Mouse (Mus musculus) midbrain, embryonic 16.5 days (tissue): ENCODE data around the gene Slc35e2. TPM values are rescaled to one million over a fixed set of nuclear protein-coding genes. Genes with fewer than 3 reads are reported as not detected.

Experiments used
- ATAC-seq: fragments of 200-750 bp; cut with Nextera tagmentation; 2 replicates; pipeline ENCODE4 v1.8.0; 2017; ENCODE audit warnings: moderate TSS enrichment
- H3K27ac ChIP-seq: fragments of 300-500 bp; sonication (generic); 2 replicates; pipeline ENCODE4 v1.5.1; 2014; ENCODE audit warnings: mild to moderate bottlenecking, low read length, mixed read lengths
- H3K27me3 ChIP-seq: fragments of 300-500 bp; sonication (generic); 2 replicates; pipeline ENCODE4 v1.6.1; 2014; ENCODE audit warnings: low read depth, low read length, mixed read lengths; ENCODE audit not compliant: control insufficient read depth, insufficient read depth
- H3K36me3 ChIP-seq: fragments of 300-500 bp; sonication (generic); 2 replicates; pipeline ENCODE4 v1.6.1; 2014; ENCODE audit warnings: mild to moderate bottlenecking, low read length, moderate library complexity, mixed read lengths; ENCODE audit not compliant: control insufficient read depth, insufficient read depth
- H3K4me1 ChIP-seq: fragments of 300-500 bp; sonication (generic); 2 replicates; pipeline ENCODE4 v1.6.1; 2014; ENCODE audit warnings: mild to moderate bottlenecking, low read length, mixed read lengths; ENCODE audit not compliant: control insufficient read depth, insufficient read depth
- H3K4me2 ChIP-seq: fragments of 300-500 bp; sonication (generic); 2 replicates; pipeline ENCODE4 v1.6.1; 2014; ENCODE audit warnings: mild to moderate bottlenecking, low read length, mixed read lengths
- H3K4me3 ChIP-seq: fragments of 300-500 bp; sonication (generic); 2 replicates; pipeline ENCODE4 v1.5.1; 2014; ENCODE audit warnings: low read depth, mild to moderate bottlenecking, low read length, moderate library complexity, mixed read lengths
- H3K9ac ChIP-seq: fragments of 300-500 bp; sonication (generic); 2 replicates; pipeline ENCODE4 v1.6.1; 2014; ENCODE audit warnings: low read depth, low read length, mixed read lengths
- H3K9me3 ChIP-seq: fragments of 300-500 bp; sonication (generic); replicated peaks from 2 replicates; pipeline ENCODE4 v1.6.1; 2014; ENCODE audit warnings: mild to moderate bottlenecking, low read length, mixed read lengths; ENCODE audit not compliant: control insufficient read depth, poor library complexity, severe bottlenecking
- WGBS: fragments of 180-500 bp; shearing (Covaris S2); extraction: QIAGEN DNeasy Blood & Tissue Kit; methylation state at CpG from one replicate; pipeline ENCODE4 v1.1.7; 2014; 5-methylcytosine and 5-hydroxymethylcytosine counted together
- polyA plus RNA-seq: library from polyadenylated mRNA; unstranded; fragments of >200 nt; fragmentation: Nextera tagmentation; extraction: Ambion mirVana; gene quantifications from 2 replicates; pipeline ENCODE4 v1.2.1, GENCODE M21; 2015

The Slc35e2 gene
- polyA plus RNA-seq: 14.7 and 15.5 TPM in 2 replicates

GRCm38 (mm10) chr4:155601091-155601996, at the start of gene Slc35e2:
TSS of gene Slc35e2 (plus strand) at chr4:155601416.
- Histone ChIP-seq H3K4me3 (peak within 1 kb of the TSS; percentile 98), H3K9me3 (no peaks in the 10 kb centered on the region), H3K36me3 (no peaks in the 10 kb centered on the region; the same call in 1 of the 2 replicates), H3K9ac (peak within 1 kb of the TSS; percentile 99), H3K27ac (peak within 1 kb of the TSS; percentile 100), H3K4me1 (peaks cover 14% of the 10 kb centered on the region), H3K4me2 (peak within 1 kb of the TSS; percentile 90), H3K27me3 (no peaks in the 10 kb centered on the region)
- WGBS: under 1% methylated on average over 54 of the region's 65 CpGs
- peak; percentile 96 for ATAC-seq

DNA sequence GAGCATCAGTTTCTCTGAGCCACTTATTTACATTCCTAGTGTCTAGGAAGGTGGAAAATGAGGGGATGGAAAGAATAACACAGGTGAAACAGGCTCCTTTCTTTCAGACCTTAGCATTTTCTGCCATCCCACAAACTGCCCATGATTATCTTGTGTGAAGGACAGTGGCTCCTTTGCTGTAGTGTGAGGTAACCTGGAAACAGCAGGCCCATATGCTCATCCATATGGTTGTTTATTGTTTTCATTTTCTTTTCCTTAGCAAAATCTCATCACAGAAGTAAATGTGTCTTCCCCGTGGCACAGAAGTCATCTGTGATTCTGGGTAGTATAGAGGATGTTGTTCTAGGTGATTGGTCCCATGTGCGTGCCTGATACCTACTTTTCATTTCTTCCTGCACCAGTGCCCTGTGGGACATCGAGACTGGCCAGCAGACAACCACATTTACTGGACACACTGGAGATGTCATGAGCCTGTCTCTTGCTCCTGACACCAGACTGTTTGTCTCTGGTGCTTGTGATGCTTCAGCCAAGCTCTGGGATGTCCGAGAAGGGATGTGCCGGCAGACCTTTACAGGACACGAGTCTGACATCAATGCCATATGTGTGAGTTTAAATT, 48.2 kb upstream of the Slc35e2 start:
- Histone ChIP-seq H3K4me1 (no peaks in the 10 kb centered on the region), H3K36me3 (peaks cover 36% of the 10 kb centered on the region), H3K4me2 (no peak overlapping the region), H3K9me3 (no peaks in the 10 kb centered on the region), H3K4me3 (no peak overlapping the region), H3K27ac (no peak overlapping the region), H3K9ac (no peak overlapping the region), H3K27me3 (no peaks in the 10 kb centered on the region)
- 93% methylated on average over 6 of the region's 6 CpGs for WGBS
- no peak for ATAC-seq

DNA sequence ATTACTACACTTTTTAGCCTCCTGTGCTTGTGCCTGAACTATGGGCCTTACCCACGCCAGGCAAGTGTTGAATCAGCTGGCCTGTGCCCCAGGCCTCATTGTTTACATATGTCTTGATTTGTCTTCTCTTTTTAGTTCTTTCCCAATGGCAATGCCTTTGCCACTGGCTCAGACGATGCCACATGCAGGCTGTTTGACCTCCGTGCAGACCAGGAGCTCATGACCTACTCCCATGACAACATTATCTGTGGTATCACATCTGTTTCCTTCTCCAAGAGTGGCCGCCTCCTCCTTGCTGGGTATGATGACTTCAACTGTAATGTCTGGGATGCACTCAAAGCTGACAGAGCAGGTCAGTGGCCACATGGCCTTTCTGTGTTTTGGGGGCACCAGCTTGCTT, 46.3 kb upstream of the Slc35e2 start:
- 92% methylated on average over 4 of the region's 4 CpGs for WGBS
- H3K36me3 ChIP-seq: peaks cover 39% of the 10 kb centered on the region
- H3K4me2 ChIP-seq: no peak overlapping the region
- no peaks in the 10 kb centered on the region for H3K4me1 ChIP-seq
- H3K27me3 ChIP-seq: no peaks in the 10 kb centered on the region
- no peak overlapping the region for H3K4me3 ChIP-seq
- no peak overlapping the region for H3K27ac ChIP-seq
- ATAC-seq: no peak
- H3K9ac ChIP-seq: no peak overlapping the region
- H3K9me3 ChIP-seq: no peaks in the 10 kb centered on the region

DNA sequence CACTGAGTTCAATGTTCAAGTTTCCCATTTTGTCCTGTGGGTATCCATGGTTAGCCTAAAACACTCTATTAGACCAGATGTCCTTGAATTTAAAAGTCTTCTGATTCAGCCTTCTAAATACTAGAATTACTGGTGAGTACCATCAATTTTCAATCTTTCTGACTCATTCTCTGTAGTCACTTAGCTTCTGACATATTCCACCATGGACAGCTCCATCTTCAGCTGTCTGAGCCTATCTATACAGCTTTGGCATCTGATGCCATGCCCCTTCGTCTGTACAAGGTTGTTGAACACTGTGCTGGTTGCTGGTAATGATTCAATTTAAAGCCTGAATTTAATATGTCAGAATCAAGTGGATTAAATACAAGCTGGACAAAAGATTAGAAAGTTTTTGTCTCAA, 45.8 kb upstream of the Slc35e2 start:
- no peaks in the 10 kb centered on the region for H3K27me3 ChIP-seq
- no peaks in the 10 kb centered on the region for H3K9me3 ChIP-seq
- no peak overlapping the region for H3K9ac ChIP-seq
- no peaks in the 10 kb centered on the region for H3K4me1 ChIP-seq
- 75% methylated on average over 1 of the region's 1 CpGs for WGBS
- no peak for ATAC-seq
- H3K36me3 ChIP-seq: peaks cover 43% of the 10 kb centered on the region
- no peak overlapping the region for H3K4me3 ChIP-seq
- no peak overlapping the region for H3K27ac ChIP-seq
- H3K4me2 ChIP-seq: no peak overlapping the region

DNA sequence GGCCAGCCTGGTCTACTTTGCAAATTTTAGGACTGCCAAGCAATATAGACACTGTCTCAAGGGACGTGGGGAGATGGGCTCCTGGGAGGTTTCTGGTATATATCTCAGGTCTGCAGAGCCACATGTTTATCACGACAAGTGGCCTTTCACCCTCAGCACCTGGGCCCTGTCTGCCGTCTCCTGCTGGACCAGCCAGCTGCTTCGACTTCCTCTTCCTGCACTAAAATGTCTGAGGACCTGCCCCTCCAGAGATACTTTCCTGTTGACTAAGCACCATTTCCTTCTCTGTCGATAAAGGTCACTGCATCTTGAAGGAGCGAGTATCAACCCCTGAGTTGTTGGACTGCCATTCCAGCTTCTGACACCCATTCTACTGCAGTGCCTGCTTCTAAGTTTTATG, 41.8 kb upstream of the Slc35e2 start:
- no peaks in the 10 kb centered on the region for H3K27me3 ChIP-seq
- H3K36me3 ChIP-seq: peaks cover 26% of the 10 kb centered on the region
- H3K4me3 ChIP-seq: no peak overlapping the region
- no peak overlapping the region for H3K9ac ChIP-seq
- H3K4me2 ChIP-seq: no peak overlapping the region
- ATAC-seq: no peak
- H3K27ac ChIP-seq: no peak overlapping the region
- WGBS: 89% methylated on average over 6 of the region's 6 CpGs
- peaks cover 2% of the 10 kb centered on the region for H3K4me1 ChIP-seq
- H3K9me3 ChIP-seq: no peaks in the 10 kb centered on the region

DNA sequence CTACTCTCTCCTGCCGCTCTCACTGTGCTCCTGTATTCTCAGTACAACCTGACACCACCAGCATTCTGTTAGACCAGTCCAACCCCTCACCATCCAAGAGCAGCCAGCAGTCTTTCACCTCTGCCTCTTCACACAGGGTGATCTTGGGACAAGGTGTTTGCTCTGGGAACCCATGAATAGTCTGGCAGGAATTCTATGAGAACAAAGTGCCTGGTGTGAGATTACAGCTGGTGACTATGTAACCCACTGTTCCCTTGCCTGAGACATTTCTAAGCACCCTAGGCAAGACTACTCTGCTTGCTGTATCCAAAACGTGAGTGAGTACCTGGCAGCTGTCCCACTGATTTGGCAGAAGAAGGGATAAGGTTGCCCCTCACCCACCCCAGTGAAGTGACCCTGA, 40.3 kb upstream of the Slc35e2 start:
- WGBS: 63% methylated on average over 2 of the region's 2 CpGs
- Histone ChIP-seq H3K4me2 (no peak overlapping the region), H3K27ac (no peak overlapping the region), H3K9ac (no peak overlapping the region), H3K4me3 (no peak overlapping the region), H3K4me1 (peaks cover 14% of the 10 kb centered on the region), H3K27me3 (no peaks in the 10 kb centered on the region), H3K9me3 (no peaks in the 10 kb centered on the region), H3K36me3 (peaks cover 12% of the 10 kb centered on the region)
- no peak for ATAC-seq

DNA sequence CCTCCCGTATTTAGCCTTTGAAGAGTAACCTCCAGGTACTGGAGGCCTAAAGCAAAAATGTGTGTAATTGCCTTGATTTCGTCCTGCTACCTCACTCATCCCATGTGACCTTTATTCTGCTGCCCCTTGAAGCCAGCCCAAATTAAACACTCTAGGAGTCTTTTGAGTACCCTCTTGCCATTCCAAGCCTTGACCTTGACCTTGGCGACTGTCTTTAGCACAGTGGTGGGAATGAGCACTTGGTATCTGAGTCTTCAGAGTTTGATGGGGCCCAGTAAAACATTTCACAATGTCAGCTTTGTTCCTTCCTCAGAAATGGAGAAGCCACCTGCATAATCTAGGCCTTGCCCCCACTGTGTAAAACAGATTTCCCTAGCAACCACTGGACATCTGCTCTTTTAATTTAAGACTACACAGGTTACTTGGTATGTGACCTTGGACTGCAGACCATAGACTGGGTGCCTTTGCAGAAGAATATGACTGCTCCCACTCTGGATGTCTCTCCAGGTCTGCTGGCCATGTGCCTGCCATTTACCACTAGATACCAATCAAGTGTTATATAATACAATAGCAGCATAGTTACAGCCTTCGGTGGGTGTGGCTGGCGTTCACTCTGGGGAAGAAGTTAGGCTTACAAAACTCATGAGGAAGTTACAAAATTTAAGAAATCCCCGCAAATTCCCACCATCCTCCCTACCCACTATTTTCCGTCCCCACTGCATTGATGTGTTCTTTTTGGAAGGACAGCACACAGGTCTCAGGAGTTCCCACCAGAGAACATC, 39.4 kb upstream of the Slc35e2 start, which contains the start of gene Nadk:
Gene Nadk, plus strand, starts transcription at position 718 of the 782 bp plus-strand sequence.
- 76% methylated on average over 7 of the region's 7 CpGs for WGBS
- H3K4me3 ChIP-seq: peak within 1 kb of the TSS; percentile 85
- H3K36me3 ChIP-seq: peaks cover 10% of the 10 kb centered on the region
- no peak for ATAC-seq
- peak within 1 kb of the TSS; percentile 43 for H3K9ac ChIP-seq
- no peaks in the 10 kb centered on the region for H3K9me3 ChIP-seq
- no peaks in the 10 kb centered on the region for H3K27me3 ChIP-seq
- H3K4me2 ChIP-seq: peak within 1 kb of the TSS; percentile 42
- H3K27ac ChIP-seq: peak within 1 kb of the TSS; percentile 90
- peaks cover 14% of the 10 kb centered on the region for H3K4me1 ChIP-seq

DNA sequence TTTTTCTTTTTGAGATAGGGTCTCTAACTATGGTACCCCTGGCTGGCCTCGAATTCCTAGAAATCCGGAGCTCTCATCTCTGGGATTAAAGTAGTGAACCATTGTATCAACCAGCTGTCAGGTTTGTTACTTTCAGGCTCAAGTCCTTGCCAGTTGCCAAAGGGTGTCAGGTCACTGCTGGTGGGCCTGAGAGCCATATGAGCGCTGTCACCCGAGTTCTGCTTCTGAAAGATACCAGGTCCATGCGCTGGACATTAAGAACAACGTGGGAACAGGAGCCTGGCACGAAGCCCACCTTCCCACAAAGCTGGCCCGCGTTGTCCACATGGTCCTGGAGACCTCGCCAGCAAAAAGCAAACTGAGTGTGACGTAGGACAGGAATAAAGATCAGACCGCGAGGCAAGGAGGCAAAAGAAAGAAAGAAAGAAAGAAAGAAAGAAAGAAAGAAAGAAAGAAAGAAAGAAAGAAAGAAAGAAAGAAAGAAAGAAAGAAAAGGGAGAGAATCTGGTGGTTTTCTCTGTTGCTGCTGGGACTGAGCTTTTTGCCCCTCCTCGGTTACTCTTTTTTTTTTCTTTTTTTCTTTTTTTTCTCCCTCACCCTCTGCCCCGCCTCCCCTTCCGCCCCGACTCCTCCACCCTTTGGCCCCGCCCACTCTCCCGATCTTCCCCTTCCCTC, 38.4 kb upstream of the Slc35e2 start:
- peak overlapping the region; percentile 90 for H3K27ac ChIP-seq
- ATAC-seq: 0 out of 2 replicates have a peak, but pooled peaks have one; percentile 8
- 3% methylated on average over 18 of the region's 19 CpGs for WGBS
- peak overlapping the region; percentile 85 for H3K4me3 ChIP-seq
- peaks cover 10% of the 10 kb centered on the region for H3K36me3 ChIP-seq
- H3K9me3 ChIP-seq: no peaks in the 10 kb centered on the region
- H3K4me2 ChIP-seq: peak overlapping the region; percentile 42
- H3K9ac ChIP-seq: peak overlapping the region; percentile 43
- peaks cover 14% of the 10 kb centered on the region for H3K4me1 ChIP-seq
- H3K27me3 ChIP-seq: no peaks in the 10 kb centered on the region
